Mouse (Mus musculus) megakaryocyte, embryonic 14.5 days (primary cell): ENCODE results near the gene Pitpnb. TPM values are rescaled to one million over a fixed set of nuclear protein-coding genes. Genes with fewer than 3 reads are reported as not detected.

Experiments used
- H3K27me3 ChIP-seq: replicated peaks from 2 replicates; pipeline ENCODE3; 2012; ENCODE audit warnings: inconsistent platforms
- H3K36me3 ChIP-seq: replicated peaks from 2 replicates; pipeline ENCODE3; 2012; ENCODE audit warnings: low read length, inconsistent platforms, mixed read lengths
- H3K4me1 ChIP-seq: 2 replicates; pipeline ENCODE4 v1.6.1; 2012; ENCODE audit warnings: inconsistent platforms
- H3K4me3 ChIP-seq: replicated peaks from 2 replicates; pipeline ENCODE3; 2012; ENCODE audit warnings: moderate library complexity, mild to moderate bottlenecking, inconsistent platforms
- H3K9me3 ChIP-seq: 2 replicates; pipeline ENCODE4 v1.6.1; 2012; ENCODE audit warnings: inconsistent platforms
- FLI1 ChIP-seq: IDR thresholded peaks from 2 replicates; pipeline ENCODE4 v1.6.1; 2012; ENCODE audit warnings: low read length, inconsistent platforms, mixed read lengths
- GATA1 ChIP-seq: IDR thresholded peaks from 3 replicates; pipeline ENCODE4 v1.6.1; 2012; ENCODE audit warnings: mixed read lengths, low read length, inconsistent platforms, borderline replicate concordance
- polyA plus RNA-seq: library from polyadenylated mRNA; stranded (reverse); fragments of >175 nt; gene quantifications from 2 replicates; pipeline ENCODE4 v1.2.3, GENCODE M21; 2012; ENCODE audit warnings: low replicate concordance; ENCODE audit not compliant: insufficient read depth

Gene Pitpnb
- polyA plus RNA-seq, 1 experiment: 21.4 TPM

- H3K27me3 ChIP-seq: no peaks in the 10 kb centered on the region
- no peaks in the 10 kb centered on the region for H3K9me3 ChIP-seq
- no peak for TF ChIP-seq FLI1
- TF ChIP-seq GATA1: no peak
- H3K36me3 ChIP-seq: peaks cover 98% of the 10 kb centered on the region
- H3K4me3 ChIP-seq: no peak overlapping the region
- H3K4me1 ChIP-seq: peaks cover 8% of the 10 kb centered on the region
Measured at GRCm38 (mm10) chr5:111367937-111368517, 37.5 kb downstream of the Pitpnb start.

DNA sequence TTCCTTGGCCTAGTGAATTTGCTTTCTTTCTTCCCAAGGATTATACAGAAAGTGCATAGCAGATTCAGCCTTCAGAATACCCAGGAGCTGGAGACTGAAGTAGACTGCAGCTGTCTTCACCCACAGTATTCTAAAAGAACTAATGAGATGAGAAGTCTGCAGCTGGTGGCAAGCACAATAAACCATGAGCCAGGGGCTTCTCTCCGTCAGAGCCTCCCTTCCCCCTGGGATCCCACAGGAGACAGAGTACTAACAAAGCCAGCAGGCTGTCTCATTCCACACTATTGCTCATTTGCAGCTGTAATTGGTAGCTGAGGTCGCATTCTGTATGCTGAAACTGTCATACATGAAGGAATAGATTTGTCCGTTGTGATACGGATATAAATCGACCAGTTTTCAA is 38.0 kb downstream of the Pitpnb start:
- H3K4me3 ChIP-seq: no peak overlapping the region
- peaks cover 9% of the 10 kb centered on the region for H3K4me1 ChIP-seq
- TF ChIP-seq GATA1 (no peak), FLI1 (no peak)
- H3K27me3 ChIP-seq: no peaks in the 10 kb centered on the region
- no peaks in the 10 kb centered on the region for H3K9me3 ChIP-seq
- H3K36me3 ChIP-seq: peaks cover 98% of the 10 kb centered on the region

- no peaks in the 10 kb centered on the region for H3K9me3 ChIP-seq
- peaks cover 99% of the 10 kb centered on the region for H3K36me3 ChIP-seq
- H3K27me3 ChIP-seq: no peaks in the 10 kb centered on the region
- peaks cover 10% of the 10 kb centered on the region; the same call in 1 of the 2 replicates for H3K4me1 ChIP-seq
- TF ChIP-seq GATA1 (no peak), FLI1 (no peak)
- no peak overlapping the region for H3K4me3 ChIP-seq
Measured at GRCm38 (mm10) chr5:111375616-111376015, 45.1 kb downstream of the Pitpnb start.

DNA sequence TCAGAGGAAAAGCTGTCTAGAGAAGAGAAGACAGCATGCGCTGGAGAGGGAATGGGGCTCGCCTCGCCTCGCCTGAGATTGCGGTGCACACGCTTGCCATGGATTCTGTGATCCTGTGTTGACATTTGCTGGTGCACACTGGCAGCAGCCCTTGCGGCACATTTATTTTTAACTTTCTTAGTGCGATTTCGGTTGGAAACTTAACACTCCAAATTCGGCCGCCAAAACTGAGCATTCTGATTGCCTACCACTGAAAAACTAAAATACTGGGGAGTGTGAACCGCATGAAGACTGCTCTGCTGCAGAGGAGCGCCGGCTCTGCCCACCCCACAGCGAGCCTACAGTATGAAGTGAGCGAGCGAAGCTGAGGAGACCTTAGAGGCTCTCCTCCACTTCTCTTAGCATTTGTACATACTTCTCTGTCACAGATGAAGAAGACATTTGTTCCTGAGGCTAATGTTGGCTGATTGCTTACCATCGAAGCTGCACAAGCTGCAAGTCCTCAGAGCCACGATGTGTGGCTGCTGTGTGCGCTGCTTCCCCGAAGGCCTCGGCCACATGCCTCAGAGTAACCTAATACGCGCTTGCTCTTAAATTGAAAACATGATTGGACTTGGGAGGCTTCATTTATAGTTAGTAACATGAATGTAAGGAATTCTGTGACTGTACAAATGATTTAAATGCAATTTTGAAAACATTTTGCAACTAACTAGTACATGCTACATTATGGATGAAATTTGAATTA is 45.9 kb downstream of the Pitpnb start:
- Histone ChIP-seq H3K4me3 (no peak overlapping the region), H3K9me3 (no peaks in the 10 kb centered on the region), H3K27me3 (no peaks in the 10 kb centered on the region), H3K4me1 (peaks cover 10% of the 10 kb centered on the region; the same call in 1 of the 2 replicates), H3K36me3 (peaks cover 99% of the 10 kb centered on the region)
- no peak for TF ChIP-seq FLI1
- TF ChIP-seq GATA1: no peak

- Histone ChIP-seq H3K4me1 (peaks cover 7% of the 10 kb centered on the region; the same call in 1 of the 2 replicates), H3K36me3 (peaks cover 96% of the 10 kb centered on the region)
- TF ChIP-seq FLI1 (no peak), GATA1 (no peak)
Measured at GRCm38 (mm10) chr5:111378126-111378993, 47.8 kb downstream of the Pitpnb start.

GRCm38 (mm10) chr5:111383335-111383734 is 52.8 kb downstream of the Pitpnb start:
- H3K27me3 ChIP-seq: no peaks in the 10 kb centered on the region
- no peak overlapping the region for H3K4me3 ChIP-seq
- peaks cover 7% of the 10 kb centered on the region; the same call in 1 of the 2 replicates for H3K4me1 ChIP-seq
- H3K9me3 ChIP-seq: no peaks in the 10 kb centered on the region
- TF ChIP-seq FLI1: no peak
- TF ChIP-seq GATA1: no peak
- peaks cover 97% of the 10 kb centered on the region for H3K36me3 ChIP-seq

More at GRCm38 (mm10) chr5:111378126-111378993, 47.8 kb downstream of the Pitpnb start:
- Histone ChIP-seq H3K9me3 (no peaks in the 10 kb centered on the region), H3K27me3 (no peaks in the 10 kb centered on the region), H3K4me3 (no peak overlapping the region)

DNA sequence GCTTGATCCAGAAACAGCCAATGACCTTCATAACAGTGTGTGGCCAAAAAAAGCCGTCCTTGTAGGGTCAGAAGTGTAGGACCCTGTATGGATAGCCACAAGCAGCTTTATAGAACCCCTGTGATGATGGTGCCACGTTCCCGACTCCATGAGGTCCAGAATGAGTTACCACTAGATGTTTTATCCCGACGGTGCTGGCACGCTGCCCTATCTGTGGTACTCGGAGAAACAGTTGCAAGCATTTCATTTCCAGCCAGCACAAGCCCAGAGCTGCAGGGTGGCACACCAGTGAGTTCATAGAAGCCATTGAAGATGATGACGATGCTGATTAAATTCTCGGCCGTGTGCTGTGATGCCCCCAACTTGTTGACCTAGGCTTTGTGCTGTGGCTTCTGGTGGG is 60.3 kb downstream of the Pitpnb start:
- Histone ChIP-seq H3K36me3 (peaks cover 45% of the 10 kb centered on the region), H3K4me3 (no peak overlapping the region)

GRCm38 (mm10) chr5:111391485-111391884 is 60.9 kb downstream of the Pitpnb start:
- TF ChIP-seq GATA1 (no peak), FLI1 (no peak)
- Histone ChIP-seq H3K9me3 (no peaks in the 10 kb centered on the region), H3K27me3 (peaks cover 15% of the 10 kb centered on the region), H3K36me3 (peaks cover 39% of the 10 kb centered on the region), H3K4me1 (no peaks in the 10 kb centered on the region), H3K4me3 (no peak overlapping the region)

More for the DNA sequence above, 60.3 kb downstream of the Pitpnb start:
- Histone ChIP-seq H3K27me3 (peaks cover 10% of the 10 kb centered on the region), H3K9me3 (no peaks in the 10 kb centered on the region), H3K4me1 (no peaks in the 10 kb centered on the region)
- no peak for TF ChIP-seq GATA1
- no peak for TF ChIP-seq FLI1

DNA sequence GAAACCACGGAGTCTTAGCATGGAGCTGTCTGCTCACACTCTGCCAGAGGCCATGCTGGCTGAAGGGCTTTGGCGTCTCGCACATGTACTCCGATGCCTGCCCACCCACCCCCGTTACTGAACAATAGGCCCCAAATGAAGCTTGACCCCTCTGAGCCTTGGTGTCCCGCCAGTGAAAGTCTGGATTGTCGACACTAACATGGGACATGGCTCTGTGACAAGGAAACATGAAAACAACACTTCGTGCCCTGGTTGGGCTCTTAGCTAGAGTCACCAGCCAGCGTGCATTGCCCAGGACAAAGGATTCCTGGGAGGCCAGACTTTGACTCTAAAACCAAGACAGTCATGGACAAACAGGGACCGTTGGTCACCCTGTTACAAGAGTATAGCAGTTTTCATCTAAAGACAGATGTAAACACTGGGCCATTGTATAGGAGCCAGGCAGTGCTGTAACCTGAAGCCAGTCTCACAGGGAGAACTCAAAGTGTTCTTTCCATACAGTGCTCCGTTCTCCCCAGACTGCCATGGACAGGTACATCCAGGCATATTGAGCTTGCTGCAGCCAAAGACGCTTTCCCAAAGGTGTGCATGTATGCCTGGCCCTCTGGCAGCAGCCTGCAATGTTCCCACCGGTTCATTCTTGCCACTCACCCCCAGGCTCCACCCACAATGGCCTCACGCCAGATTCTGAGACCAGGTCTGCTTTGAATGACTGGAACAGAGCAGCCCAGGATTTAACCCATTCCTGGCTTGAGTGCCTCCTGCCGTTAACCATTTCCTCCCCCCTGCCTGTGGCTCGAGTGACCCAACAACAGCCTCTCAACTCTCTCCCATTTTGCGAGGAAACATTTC is 63.0 kb downstream of the Pitpnb start:
- Histone ChIP-seq H3K9me3 (no peaks in the 10 kb centered on the region), H3K27me3 (peaks cover 34% of the 10 kb centered on the region), H3K4me1 (no peaks in the 10 kb centered on the region; the same call in 1 of the 2 replicates), H3K4me3 (no peak overlapping the region), H3K36me3 (peaks cover 20% of the 10 kb centered on the region)
- TF ChIP-seq FLI1 (no peak), GATA1 (no peak)
